ENCODE assay signal across 8 mouse cellular contexts in the genomic region with DNA sequence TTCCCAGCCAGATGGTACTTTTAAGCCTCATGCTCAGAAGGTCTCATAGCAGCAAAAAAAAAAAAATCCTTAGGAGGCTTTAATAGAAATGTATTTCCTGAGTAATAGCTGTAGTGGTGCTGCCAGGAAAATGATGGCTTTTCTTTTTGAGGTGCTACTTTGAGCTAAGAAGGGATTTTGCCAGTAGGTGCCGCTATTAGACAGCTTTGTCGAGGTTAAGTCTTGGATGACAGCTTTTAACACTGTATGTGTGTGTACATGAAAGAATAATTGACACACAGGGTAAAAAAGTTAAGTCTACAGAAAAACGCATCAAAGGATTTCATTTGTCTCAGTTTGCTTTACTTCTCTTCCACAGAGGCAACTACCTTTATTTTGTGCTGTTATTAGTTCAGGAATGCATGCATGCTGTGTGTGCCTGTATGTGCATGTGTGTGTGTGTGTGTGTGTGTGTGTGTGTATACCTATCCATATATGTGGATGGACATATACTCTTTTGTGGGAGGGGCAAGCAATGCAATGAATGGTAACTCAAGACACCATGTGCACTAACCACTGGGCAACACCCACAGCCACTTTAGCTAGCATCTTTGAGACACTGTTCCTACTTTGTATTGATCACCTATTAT. TPM values are rescaled to one million over a fixed set of nuclear protein-coding genes. Genes with fewer than 3 reads are reported as not detected.
DNase-seq lines count a peak whose midpoint lies in the region; TF ChIP-seq lines count a peak whose summit lies in the region.

No protein-coding gene starts in this region.

- peak; percentile 52; the same call in 1 of the 2 replicates for TF ChIP-seq CTCF in brain, embryonic 14.5 days (IDR thresholded peaks at IDR 0.05; ENCODE audit: borderline replicate concordance, extremely low read depth, insufficient read depth, insufficient read length)

- DNase-seq in heart, adult 8-10 months (ENCODE audit: low spot score), result peak; percentile 12
- no peak for DNase-seq in heart, adult 11 months
- DNase-seq in B cell, adult 2 months, result peak; percentile 3 to 17
- peak; percentile 89 for DNase-seq in brain, embryonic 14.5 days (ENCODE audit: low read depth)
- DNase-seq in forelimb bud, embryonic 11.5 days (ENCODE audit: low read depth, low spot score), result peak; percentile 25
- peak; percentile 65 to 70 for DNase-seq in left cerebral cortex, postnatal 14 days (ENCODE audit: low spot score in 2 of 2)
- peak; percentile 36 for DNase-seq in right cerebral cortex, adult 18-20 months
- DNase-seq in urinary bladder, postnatal 4 days (ENCODE audit: low spot score in 2 of 2), result no peak

- TF ChIP-seq POLR2A in brain, embryonic 14.5 days (IDR thresholded peaks at IDR 0.05; ENCODE audit: borderline replicate concordance, extremely low read depth, insufficient read depth, insufficient read length, poor library complexity, severe bottlenecking), result no peak

- intact Hi-C loops in left cerebral cortex, postnatal 14 days (cut with DNase I), result loop anchor here (5.0 to 10.0 kb wide), 2 partner anchors 597 to 965 kb away; partner anchors contain the start of gene Grpr

RNA-seq across cellular contexts. Expression of gene S100g, which starts 14.5 kb away (rescaled TPM):
- total RNA-seq in heart, adult 8-10 months (2022), result not detected
- polyA plus RNA-seq in brain, embryonic 14.5 days (2012; rRNA removed), result 0.23 and 0.48 TPM in 2 replicates
- total RNA-seq in left cerebral cortex, postnatal 14 days (2021), result not detected

RNA-seq across cellular contexts. Expression of gene Ctps2, which starts 48.9 kb away (rescaled TPM):
- total RNA-seq in heart, adult 8-10 months (2022), result 10 to 100 TPM; 10.4 to 13.8 (median 12.2) TPM
- polyA plus RNA-seq in brain, embryonic 14.5 days (2012; rRNA removed), result 47.1 and 67.7 TPM in 2 replicates
- 10 to 100 TPM; 52.1 to 56.5 TPM for total RNA-seq in left cerebral cortex, postnatal 14 days (2021)

Comparison
In these comparisons a context has a peak if more than half of its experiments do, and no peak if none do; other contexts are left out.
1. DNase-seq: peak in heart, adult 8-10 months (single experiment), B cell, adult 2 months (2 of 2), brain, embryonic 14.5 days (single experiment), forelimb bud, embryonic 11.5 days (single experiment), left cerebral cortex, postnatal 14 days (2 of 2) and right cerebral cortex, adult 18-20 months (single experiment); none in heart, adult 11 months (single experiment) and urinary bladder, postnatal 4 days (0 of 2).